Mouse (Mus musculus) adrenal gland, adult 18-20 months (tissue): ENCODE measurements around the gene Mid1. TPM values are rescaled to one million over a fixed set of nuclear protein-coding genes. Genes with fewer than 3 reads are reported as not detected.

Experiments
- DNase-seq, 2 experiments: peaks; one replicate each; pipeline ENCODE4 v3.0.0; 2021 to 2022; ENCODE audit warnings: low spot score in 2 of 2
- long read RNA-seq, 2 experiments: library from polyadenylated mRNA; stranded (forward); transcript quantifications; one replicate each; pipeline ENCODE4 v2.0.0; 2021
- total RNA-seq, 2 experiments: library from RNA; stranded (reverse); gene quantifications; 1 replicate in 1 of 2; 2 replicates in 1 of 2; pipeline ENCODE4 v1.2.3; 2021

The Mid1 gene
- 10 to 100 TPM; 11.8 to 17.1 TPM for total RNA-seq
- long read RNA-seq, experiment 1, partial matches to known transcripts = 0 of 2 reads
- long read RNA-seq, experiment 1, other reads (novel, unspliced or antisense) = 2 of 2 reads
- long read RNA-seq, experiment 2 = 0 reads

- peak; percentile 28 to 34 for DNase-seq
Observed at GRCm38 (mm10) chrX:169685131-169685530, at the start of gene Mid1. Mid1 (plus strand) TSS chrX:169685199.

GRCm38 (mm10) chrX:169673056-169673455, 11.9 kb upstream of the Mid1 start:
- no peak for DNase-seq

- no peak for DNase-seq
Observed at GRCm38 (mm10) chrX:169676313-169676712, 8.7 kb upstream of the Mid1 start.

GRCm38 (mm10) chrX:169685731-169686130, 732 bp downstream of the Mid1 start:
- DNase-seq = no peak

GRCm38 (mm10) chrX:169691217-169691616, 6.2 kb downstream of the Mid1 start:
- no peak for DNase-seq

- no peak for DNase-seq
Observed at GRCm38 (mm10) chrX:169691675-169692074, 6.7 kb downstream of the Mid1 start.

- no peak for DNase-seq
Observed at GRCm38 (mm10) chrX:169692225-169692909, 7.4 kb downstream of the Mid1 start.

GRCm38 (mm10) chrX:169704016-169704602, 19.1 kb downstream of the Mid1 start:
- no peak for DNase-seq

- no peak for DNase-seq
Observed at GRCm38 (mm10) chrX:169723511-169723910, 38.5 kb downstream of the Mid1 start.

GRCm38 (mm10) chrX:169735387-169735969, 50.5 kb downstream of the Mid1 start:
- no peak for DNase-seq

- no peak for DNase-seq
Observed at GRCm38 (mm10) chrX:169758001-169758400, 73.0 kb downstream of the Mid1 start.

GRCm38 (mm10) chrX:169779535-169779934, 94.5 kb downstream of the Mid1 start, which contains the start of gene 4933400A11Rik:
4933400A11Rik (minus strand) TSS chrX:169779635.
- DNase-seq = no peak

- no peak for DNase-seq
Observed at GRCm38 (mm10) chrX:169789702-169790101, 104.7 kb downstream of the Mid1 start.

- no peak for DNase-seq
Observed at GRCm38 (mm10) chrX:169792879-169793278, 107.9 kb downstream of the Mid1 start.

- DNase-seq = peak; percentile 24 to 25
Observed at GRCm38 (mm10) chrX:169794421-169794820, 109.4 kb downstream of the Mid1 start.

- peak; percentile 27 to 33 for DNase-seq
Observed at GRCm38 (mm10) chrX:169794831-169795311, 109.9 kb downstream of the Mid1 start.

GRCm38 (mm10) chrX:169797148-169797547, 112.1 kb downstream of the Mid1 start:
- DNase-seq = no peak

GRCm38 (mm10) chrX:169798987-169799680, 114.1 kb downstream of the Mid1 start:
- DNase-seq = no peak

GRCm38 (mm10) chrX:169800238-169800637, 115.2 kb downstream of the Mid1 start:
- no peak for DNase-seq

- DNase-seq = no peak
Observed at GRCm38 (mm10) chrX:169805791-169806190, 120.8 kb downstream of the Mid1 start.

- DNase-seq = no peak
Observed at GRCm38 (mm10) chrX:169807744-169808143, 122.7 kb downstream of the Mid1 start.
